ENCODE assay signal across 17 mouse cellular contexts in the genomic region with DNA sequence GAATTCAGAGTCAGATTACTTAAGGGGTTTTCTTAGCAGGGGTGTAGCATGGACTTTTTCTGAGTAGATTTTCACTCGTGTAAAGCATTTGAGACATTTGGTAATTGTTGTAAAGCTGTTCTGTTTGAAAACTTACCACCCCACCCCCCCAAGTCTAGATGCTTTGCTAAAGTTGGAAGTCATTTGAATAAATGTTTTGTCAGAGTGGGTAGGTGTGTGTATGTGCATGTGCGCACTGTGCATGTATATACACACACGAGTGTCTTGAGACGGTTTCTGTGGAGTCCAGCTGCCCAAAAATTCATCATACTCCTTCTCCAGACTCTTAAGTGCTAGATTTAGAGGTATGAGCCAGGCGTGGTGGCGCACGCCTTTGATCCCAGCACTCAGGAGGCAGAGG. TPM values are rescaled to one million over a fixed set of nuclear protein-coding genes. Genes with fewer than 3 reads are reported as not detected.
"Had no signal": no experiment of that assay in that cellular context is flagged by ENCODE, and none has a peak within 500 bp of the region (broad histone marks: within the 10 kb centered on the region; RNA-seq: fewer than 3 reads in every experiment).

No protein-coding gene starts in this region.

- H3K4me3 ChIP-seq: neural tube, embryonic 13.5 days; neural tube, embryonic 15.5 days; stomach, embryonic 15.5 days had no signal

- H3K4me2 ChIP-seq: neural tube, embryonic 13.5 days; neural tube, embryonic 15.5 days; stomach, embryonic 15.5 days had no signal

- DNase-seq: retina, postnatal 1 day; right cerebral cortex, adult 18-20 months; right cerebral cortex, postnatal 14 days; right cerebral cortex, postnatal 25 days; right cerebral cortex, postnatal 4 days; spleen, adult 18-20 months; thymus, adult 18-20 months; thymus, adult 2 months; thymus, postnatal 14 days; thymus, postnatal 25 days; thymus, postnatal 36 days; thymus, postnatal 4 days had no signal

- H3K27me3 ChIP-seq: neural tube, embryonic 13.5 days; neural tube, embryonic 15.5 days; stomach, embryonic 15.5 days had no signal

- H3K9ac ChIP-seq: neural tube, embryonic 13.5 days; neural tube, embryonic 15.5 days; stomach, embryonic 15.5 days had no signal

- H3K27ac ChIP-seq: neural tube, embryonic 13.5 days; neural tube, embryonic 15.5 days; stomach, embryonic 15.5 days; stomach, postnatal 0 days had no signal

- H3K9me3 ChIP-seq: neural tube, embryonic 13.5 days; neural tube, embryonic 15.5 days; stomach, embryonic 15.5 days had no signal

- H3K4me1 ChIP-seq: neural tube, embryonic 13.5 days; neural tube, embryonic 15.5 days; stomach, embryonic 15.5 days had no signal

RNA-seq across cellular contexts. Expression of a gene that starts 53.4 kb away (rescaled TPM):
- total RNA-seq: neutrophil, adult 5-6 weeks had no signal
